Mouse (Mus musculus): ENCODE results near the gene Spata31d1a.
"Not testable (repeated sequence)": the region's sequence is repeated elsewhere in the genome, so short reads cannot be mapped to it uniquely, and the experiment has no call there.

Gene Spata31d1a

DNA sequence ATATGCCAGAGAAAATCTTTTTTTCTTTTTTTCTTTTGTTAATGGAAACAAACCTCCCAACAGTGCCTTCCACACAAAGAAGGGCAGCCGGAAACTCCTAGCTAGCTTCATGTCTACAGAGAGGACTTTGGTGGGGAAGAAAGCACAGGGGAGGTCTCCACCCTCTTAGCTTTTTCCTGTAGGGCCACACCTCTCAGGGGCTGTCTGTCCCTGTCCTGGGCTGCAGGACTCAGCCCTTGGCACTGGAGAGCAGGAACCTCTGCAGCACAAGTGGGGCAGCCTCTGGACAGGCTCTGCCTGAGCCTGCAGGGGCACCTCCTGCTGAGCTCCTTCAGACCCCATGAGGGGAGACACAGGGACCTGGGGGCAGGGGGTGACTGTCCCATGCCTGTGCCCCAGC, 10.0 kb downstream of the Spata31d1a start:
- DNase-seq (ENCODE audit: low spot score in 2 of 2), result not testable (repeated sequence)

DNA sequence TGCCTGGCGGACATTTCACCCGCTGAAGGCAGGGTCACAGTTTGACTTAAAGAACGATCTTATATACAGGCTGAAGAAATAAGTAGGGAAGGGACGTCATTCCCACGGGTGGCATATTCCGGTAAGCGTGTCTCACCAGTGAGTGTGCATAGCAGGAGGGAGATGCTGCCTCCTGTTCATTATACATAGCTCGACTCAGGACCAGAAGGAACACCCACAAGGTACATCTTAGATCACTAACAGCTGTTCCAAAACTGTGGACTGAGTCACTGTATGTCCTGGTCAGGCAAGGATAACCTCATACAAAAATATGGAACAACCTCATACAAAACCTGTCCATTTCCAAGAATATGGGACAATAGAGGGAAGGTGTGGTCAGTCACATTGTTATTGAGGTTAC, 11.0 kb downstream of the Spata31d1a start:
- DNase-seq (ENCODE audit: low spot score in 2 of 2), result no peak

- no peak for DNase-seq (ENCODE audit: low spot score in 2 of 2)
These were observed 14.3 kb downstream of the Spata31d1a start for GRCm38 (mm10) chr13:59695781-59696180.

GRCm38 (mm10) chr13:59694008-59694407, 16.1 kb downstream of the Spata31d1a start, which contains the start of gene 4921517D22Rik:
Gene 4921517D22Rik (minus strand): TSS chr13:59694108.
- DNase-seq (ENCODE audit: low spot score in 2 of 2), result no peak

GRCm38 (mm10) chr13:59691478-59691877, 18.7 kb downstream of the Spata31d1a start:
- no peak for DNase-seq (ENCODE audit: low spot score in 2 of 2)

DNA sequence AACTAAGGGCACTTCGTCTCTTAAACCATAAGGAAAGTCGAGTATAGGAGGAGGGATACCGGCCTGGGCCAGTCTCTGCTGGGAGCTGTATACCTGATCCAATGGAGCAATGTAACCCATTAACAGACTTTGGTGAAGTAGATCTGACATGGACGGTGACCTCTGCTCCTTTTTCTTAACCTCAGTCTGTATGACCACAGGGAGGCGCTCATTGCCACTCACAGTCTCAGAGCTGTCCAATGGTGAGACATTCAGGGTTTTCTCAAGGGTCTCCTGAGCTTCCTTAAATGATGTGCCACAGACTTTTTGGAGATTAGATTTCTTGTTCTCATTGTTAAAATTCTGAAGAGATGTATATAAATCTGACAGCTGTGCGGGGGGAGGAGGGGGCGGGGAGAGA, 19.6 kb downstream of the Spata31d1a start:
- no peak for DNase-seq (ENCODE audit: low spot score in 2 of 2)

- DNase-seq (ENCODE audit: low spot score in 2 of 2), result no peak
These were observed 20.3 kb downstream of the Spata31d1a start for GRCm38 (mm10) chr13:59689843-59690242.

GRCm38 (mm10) chr13:59689313-59689712, 20.8 kb downstream of the Spata31d1a start:
- DNase-seq (ENCODE audit: low spot score in 2 of 2), result no peak

DNA sequence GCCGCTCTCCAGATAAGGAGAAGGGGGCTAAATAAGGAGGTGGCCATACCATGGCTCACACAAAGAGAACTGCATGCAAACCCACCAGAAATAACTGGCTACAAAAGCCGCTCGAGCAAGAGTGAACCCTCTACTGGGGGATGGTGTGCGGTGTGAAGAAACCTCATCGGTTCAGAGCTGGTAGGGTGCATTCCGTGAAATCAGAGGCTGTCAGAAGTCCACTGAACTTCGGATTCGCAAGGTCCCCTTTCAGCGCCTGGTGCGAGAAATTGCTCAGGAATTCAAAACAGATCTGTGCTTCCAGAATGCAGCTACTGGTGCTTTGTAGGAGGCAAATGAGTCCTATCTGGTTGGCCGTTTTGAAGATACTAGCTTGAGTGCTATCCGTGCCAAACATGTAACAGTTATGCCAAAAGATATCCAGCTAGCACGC, 21.8 kb downstream of the Spata31d1a start:
- DNase-seq (ENCODE audit: low spot score in 2 of 2), result peak in 1 of 2 experiments; percentile 48

- no peak for DNase-seq (ENCODE audit: low spot score in 2 of 2)
These were observed 24.9 kb downstream of the Spata31d1a start for GRCm38 (mm10) chr13:59685236-59685635.

GRCm38 (mm10) chr13:59682629-59683028, 27.5 kb downstream of the Spata31d1a start:
- DNase-seq (ENCODE audit: low spot score in 2 of 2), result no peak

- no peak for DNase-seq (ENCODE audit: low spot score in 2 of 2)
These were observed 30.2 kb downstream of the Spata31d1a start for GRCm38 (mm10) chr13:59679908-59680307.

- no peak for DNase-seq (ENCODE audit: low spot score in 2 of 2)
These were observed 30.8 kb downstream of the Spata31d1a start for GRCm38 (mm10) chr13:59679306-59679705.

GRCm38 (mm10) chr13:59676316-59677229, 33.6 kb downstream of the Spata31d1a start:
- DNase-seq (ENCODE audit: low spot score in 2 of 2), result no peak

- DNase-seq (ENCODE audit: low spot score in 2 of 2), result peak; percentile 53 to 55
These were observed 34.7 kb downstream of the Spata31d1a start, which contains the start of gene Golm1 for GRCm38 (mm10) chr13:59675151-59676011. Gene Golm1 (minus strand): TSS chr13:59675811.

GRCm38 (mm10) chr13:59674761-59675150, 35.4 kb downstream of the Spata31d1a start:
- DNase-seq (ENCODE audit: low spot score in 2 of 2), result no peak

GRCm38 (mm10) chr13:59674215-59674614, 35.9 kb downstream of the Spata31d1a start:
- no peak for DNase-seq (ENCODE audit: low spot score in 2 of 2)

DNA sequence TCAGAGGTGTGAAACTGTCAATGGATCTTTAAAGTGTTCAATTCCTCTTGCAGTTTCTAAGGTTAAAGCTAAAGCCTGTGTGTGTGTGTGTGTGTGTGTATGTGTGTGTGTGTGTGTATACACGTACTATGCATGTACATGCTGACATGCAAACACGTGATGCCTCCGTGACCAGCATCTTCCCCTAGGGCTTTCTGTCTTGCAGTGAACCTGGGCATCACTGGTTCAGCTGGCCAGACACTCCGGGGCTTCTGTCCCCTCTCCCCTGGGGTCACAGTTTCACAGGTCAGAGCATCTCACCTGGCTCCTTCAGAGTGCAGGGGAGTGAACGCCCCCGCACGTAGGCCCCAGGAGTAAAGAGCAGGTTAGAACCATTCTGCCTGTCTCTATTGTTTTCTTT, 36.5 kb downstream of the Spata31d1a start:
- no peak for DNase-seq (ENCODE audit: low spot score in 2 of 2)

DNA sequence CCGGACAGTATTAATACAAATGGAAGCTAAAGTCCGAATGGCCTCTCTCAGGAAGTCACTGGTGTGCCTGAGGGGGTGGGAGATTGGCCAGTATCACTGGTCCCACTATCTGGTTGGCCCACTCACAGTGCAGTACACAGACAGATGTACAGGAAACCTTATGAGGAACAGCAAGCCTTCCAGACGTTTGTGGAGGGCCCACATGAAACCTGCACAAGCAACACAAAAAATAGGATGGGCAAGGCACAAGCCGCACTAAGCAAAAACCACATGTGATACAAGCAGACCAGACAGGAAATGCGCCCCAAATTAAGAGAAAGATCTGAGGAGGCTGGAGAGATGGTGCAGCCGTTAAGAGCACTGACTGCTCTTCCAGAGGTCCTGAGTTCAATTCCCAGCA, 37.9 kb downstream of the Spata31d1a start:
- DNase-seq (ENCODE audit: low spot score in 2 of 2), result peak in 1 of 2 experiments; percentile 45

DNA sequence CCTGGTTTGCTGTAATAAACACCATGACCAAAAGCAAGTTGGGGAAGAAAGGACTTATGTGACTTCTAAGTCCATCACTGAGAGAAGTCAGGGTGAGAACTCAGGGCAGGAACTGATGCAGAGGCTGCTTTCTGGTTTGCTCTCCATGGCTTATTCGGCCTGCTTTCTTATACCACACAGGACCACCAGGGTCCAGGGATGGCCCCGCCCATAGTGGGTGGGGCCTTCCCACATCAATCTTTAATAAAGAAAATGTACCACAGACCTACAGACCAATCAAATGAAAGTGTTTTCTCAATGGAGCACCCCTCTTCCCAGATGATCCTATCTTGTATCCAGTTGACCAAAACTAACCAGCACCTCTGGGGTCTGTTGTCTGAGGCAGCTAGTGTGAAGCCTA, 38.6 kb downstream of the Spata31d1a start:
- DNase-seq (ENCODE audit: low spot score in 2 of 2), result no peak

DNA sequence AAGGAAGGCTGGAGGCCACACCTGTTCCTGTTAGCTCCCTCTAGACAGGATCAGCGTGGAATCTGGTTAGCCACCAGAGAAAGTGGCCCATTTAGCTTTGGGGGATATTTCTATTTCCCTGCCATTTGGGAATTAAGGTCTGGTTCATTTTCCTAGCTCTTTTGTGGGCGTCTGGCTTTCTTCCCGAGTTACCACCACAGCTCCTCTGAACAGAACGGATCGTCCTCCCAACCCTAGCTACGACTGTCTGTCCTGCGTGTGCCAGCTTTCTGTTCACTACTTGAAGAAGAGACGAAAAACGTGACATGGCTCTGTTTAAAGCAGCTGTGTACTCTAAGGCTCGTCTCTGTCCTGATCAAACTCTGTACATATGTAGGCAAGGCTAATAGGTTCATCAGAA, 40.2 kb downstream of the Spata31d1a start:
- DNase-seq (ENCODE audit: low spot score in 2 of 2), result no peak

- DNase-seq (ENCODE audit: low spot score in 2 of 2), result no peak
These were observed 41.5 kb downstream of the Spata31d1a start for GRCm38 (mm10) chr13:59668501-59669093.

All from right cerebral cortex, postnatal 10 days (tissue).